Mouse (Mus musculus) hematopoietic stem cell, adult 5-6 weeks (primary cell): ENCODE results near the gene Umad1. TPM values are rescaled to one million over a fixed set of nuclear protein-coding genes. Genes with fewer than 3 reads are reported as not detected.

Source experiments
- ATAC-seq, 2 experiments: fragments of 125-278 bp in 1 of 2; replicated peaks in 1 of 2; 2 replicates each; pipeline ENCODE4 v1.8.0; 2016 to 2017; ENCODE audit warnings: inconsistent platforms in 2 of 2, mild to moderate bottlenecking in 2 of 2, moderate number of reproducible peaks in 2 of 2, low read depth in 1 of 2, moderate TSS enrichment in 1 of 2; ENCODE audit not compliant: low FRiP score in 2 of 2, poor library complexity in 2 of 2, severe bottlenecking in 2 of 2, insufficient read depth in 1 of 2, low TSS enrichment in 1 of 2
- total RNA-seq: library from RNA; stranded (forward); fragments of 172-1452, 232-1000 nt; gene quantifications from 2 replicates; pipeline ENCODE4 v1.2.3, GENCODE M21; 2017

The Umad1 gene
- total RNA-seq: 7.3 and 9.5 TPM in 2 replicates

DNA sequence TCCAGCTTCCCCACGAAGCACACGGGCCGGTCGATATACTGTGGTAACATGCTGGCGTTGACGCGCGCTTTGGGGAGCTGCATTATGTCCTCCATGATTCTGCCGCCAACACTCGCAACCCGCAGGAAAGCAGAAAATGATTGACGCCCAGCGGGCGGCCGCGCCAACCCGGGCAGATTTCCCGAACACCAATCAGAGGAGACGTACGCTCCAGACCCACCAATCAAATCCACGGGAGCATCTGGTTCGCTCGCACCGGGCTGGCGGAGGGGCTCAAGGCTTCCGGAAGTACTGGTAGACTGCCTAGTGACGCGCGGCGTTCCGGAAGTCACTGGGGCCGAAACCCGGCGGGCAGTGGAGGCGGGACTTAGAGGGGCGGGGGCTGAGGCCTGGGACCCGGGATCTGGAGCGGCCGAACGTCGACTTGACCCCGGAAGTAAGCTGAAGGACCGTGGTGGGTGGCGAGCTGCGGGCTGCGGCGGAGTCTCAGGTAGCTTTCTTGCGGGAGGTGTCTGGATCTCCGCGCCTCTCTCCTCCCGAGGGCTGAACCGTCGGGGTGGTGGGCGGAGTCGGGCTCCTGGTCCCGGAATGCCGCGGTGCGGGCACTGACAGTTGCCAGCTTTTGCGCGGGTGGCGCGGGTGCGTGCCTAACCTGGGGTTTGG lies at the start of gene Umad1, which contains the start of the genes Rpa3 and Gm45062:
Umad1 (plus strand) TSS at position 285 of the 663 bp plus-strand sequence.
Rpa3 (minus strand) TSS at position 170 of the 663 bp plus-strand sequence.
Gm45062 (plus strand) TSS at position 447 of the 663 bp plus-strand sequence.
- ATAC-seq: peak; percentile 99

DNA sequence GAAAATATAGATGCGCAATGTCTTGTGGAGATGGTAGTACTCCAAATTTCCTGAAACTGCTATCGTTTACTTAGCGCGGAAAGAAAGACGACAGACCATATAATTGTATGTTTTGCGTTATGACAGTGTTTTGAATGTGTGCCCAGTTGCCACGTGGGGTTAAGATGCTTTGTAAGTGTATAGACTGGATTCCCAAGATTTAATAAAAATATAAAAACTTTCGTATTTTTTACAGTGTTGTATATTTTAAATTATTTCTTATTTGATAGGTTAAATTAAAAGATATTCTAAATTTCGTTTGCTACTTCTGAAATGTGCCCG lies 49.3 kb upstream of the Umad1 start:
- peak in 1 of 2 experiments; percentile 8; a peak in 1 of 4 replicates for ATAC-seq

DNA sequence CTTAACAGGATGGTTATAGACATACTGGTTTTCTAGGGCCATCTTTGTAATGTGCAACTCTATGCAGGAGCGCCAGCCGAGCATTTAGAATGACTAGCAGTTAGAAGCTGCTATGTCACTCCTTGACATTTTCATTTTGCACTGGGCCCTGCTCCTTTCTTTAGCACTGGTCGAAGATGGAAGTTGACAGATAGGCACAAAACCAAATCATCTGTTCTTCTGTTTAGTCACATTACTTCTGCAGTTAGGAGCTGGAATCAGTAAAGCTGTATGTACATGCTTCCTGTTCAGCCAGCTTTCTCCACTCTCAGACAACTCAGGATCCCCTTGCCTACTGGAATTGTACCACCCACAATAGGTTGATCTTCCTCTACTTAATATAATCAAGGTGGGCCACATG lies 48.4 kb upstream of the Umad1 start:
- no peak for ATAC-seq

DNA sequence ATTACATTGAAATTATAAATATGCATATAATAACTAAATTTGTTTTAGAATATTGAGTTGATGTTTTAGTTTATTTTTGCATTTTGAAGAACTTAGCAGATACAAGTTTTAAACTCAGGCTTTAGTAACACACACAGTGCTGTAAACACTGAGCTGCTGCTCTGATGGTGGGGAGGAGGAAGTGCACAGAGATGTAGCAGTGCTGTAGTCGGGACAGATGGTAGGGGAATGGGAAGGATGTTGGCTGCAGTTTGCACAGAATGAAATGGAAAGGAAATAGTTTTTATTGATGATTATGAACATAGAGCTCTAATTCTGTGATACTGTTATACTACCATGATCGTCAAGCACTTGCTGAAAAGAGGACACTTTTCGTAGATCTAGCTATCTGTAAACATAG lies 32.1 kb upstream of the Umad1 start:
- no peak for ATAC-seq

DNA sequence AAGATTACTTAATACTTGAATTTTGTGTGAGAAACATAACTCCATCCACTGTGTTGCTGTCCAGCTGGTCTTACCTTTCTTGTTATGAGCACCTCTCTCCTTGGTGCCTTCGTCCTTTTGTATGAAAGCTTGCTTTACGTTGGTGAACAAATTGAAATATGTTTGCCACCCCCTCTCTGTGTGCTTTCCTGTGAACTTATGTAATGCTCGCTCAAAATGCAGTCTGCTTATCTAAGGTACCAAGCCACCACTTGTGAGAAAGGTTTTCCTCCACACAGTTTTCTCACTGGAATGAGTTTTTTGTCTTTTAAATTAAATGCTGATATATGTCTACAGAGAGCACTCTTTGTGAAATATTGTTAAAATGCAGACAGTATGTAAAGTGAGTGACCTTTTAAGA lies 30.5 kb upstream of the Umad1 start:
- ATAC-seq: no peak

DNA sequence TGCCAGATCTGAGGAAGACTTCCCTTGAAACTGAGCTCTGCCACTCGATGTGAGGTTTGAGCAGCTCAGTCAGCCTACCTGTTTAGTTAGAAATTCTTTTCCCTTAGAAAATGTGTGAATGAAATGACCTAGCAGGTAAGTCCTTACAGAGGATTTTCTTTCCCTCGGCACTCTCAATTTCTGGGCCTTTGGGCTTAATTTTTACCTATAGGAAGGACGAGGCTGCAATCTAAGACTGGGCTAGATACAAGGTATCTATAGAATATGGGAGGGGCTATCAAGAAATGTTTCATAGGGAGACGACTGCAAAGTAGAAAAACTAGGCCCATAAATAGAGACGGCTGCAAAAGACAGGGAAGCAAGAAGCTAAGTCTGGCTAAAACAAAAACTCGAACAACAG lies 772 bp upstream of the Umad1 start:
- no peak for ATAC-seq

DNA sequence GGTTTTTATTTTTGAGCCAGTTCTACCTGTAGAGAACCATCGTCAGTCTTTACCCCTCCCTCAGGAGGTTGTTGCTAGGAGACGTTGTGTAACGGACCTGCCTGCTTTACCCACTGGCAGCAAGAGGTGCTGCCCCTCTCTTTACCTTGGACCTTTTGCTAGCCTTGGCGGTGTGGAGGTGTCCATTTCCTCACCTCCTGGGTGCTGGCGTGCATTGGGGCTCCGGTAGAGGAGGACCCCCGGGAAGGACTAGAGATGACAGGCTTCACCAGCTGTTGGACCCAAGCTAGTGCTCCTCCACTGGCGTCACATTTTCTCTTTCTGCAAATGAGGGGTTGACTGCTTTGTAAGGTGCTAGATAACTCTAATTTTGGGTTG lies 568 bp downstream of the Umad1 start:
- ATAC-seq: peak in 1 of 2 experiments; percentile 12; a peak in 2 of 4 replicates

DNA sequence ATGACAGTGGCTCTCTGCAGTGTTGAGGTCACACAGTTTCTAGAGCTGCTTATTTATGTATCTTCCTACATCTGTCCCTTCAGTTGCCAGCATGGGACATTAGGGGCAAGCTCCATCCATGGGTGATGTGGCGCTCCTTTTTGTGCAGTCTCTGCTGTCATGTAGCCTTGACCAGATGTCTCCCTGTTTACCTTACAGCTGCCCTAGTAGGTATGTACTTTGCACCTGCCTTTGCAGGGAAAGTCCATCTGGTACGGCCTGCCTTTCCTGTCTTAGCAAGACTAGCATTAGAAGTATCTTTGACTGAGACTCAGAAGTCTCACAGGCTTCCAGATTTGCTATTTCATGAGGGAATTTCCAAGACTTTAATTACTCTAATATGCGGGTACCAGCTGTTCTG lies 12.0 kb downstream of the Umad1 start:
- ATAC-seq: no peak

DNA sequence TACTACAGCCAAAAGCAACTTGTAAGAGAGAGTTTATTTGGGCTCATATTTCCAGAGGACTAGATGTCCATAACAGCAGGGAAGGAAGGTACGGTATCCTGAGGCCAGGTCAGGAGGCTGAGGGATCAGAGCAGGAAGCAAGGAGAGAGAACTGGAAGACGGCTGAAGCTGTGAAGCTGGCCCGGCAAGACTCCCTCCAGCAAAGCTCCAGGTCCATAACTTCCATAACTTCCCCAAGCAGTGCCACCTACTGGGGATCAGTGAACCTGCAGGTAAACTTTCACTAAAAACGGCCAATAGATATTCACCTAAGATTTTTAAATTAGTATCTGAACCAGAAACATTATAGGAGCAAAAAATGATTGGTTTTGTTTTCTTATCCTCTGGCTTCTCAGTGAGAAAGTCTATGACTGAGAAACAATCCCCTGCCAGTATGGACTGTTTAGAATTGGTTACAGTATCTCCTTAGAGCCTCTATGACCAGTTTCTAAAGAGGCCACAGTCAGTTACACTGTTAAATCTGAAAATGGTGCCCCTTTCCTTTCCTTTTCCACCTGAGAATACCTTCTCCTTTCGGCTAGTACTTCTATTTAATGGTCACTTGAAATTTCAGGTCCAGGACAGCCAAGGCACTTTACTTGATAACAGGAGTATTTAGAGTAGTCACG lies 15.4 kb downstream of the Umad1 start:
- ATAC-seq: peak; percentile 85 to 93

DNA sequence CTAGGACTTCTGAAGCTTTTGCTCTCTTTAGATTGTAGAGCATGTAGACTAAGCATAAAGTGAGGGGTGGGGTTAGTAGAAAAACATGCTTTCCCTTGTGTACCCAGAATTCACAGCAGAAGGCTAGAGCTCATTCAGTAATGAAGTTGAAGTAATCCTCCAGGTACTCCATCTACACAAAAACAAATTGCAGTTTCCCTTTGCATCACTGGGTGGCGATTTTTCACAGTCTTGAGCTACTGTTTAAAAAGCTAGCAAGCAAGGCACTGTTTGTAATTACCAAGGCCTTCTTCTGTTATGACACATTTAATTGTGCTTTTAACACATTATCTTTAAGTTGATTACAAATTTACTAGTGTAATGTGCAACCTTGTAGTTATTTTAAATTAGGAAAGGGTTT lies 16.0 kb downstream of the Umad1 start:
- peak; percentile 82 to 84; a peak in 3 of 4 replicates for ATAC-seq

DNA sequence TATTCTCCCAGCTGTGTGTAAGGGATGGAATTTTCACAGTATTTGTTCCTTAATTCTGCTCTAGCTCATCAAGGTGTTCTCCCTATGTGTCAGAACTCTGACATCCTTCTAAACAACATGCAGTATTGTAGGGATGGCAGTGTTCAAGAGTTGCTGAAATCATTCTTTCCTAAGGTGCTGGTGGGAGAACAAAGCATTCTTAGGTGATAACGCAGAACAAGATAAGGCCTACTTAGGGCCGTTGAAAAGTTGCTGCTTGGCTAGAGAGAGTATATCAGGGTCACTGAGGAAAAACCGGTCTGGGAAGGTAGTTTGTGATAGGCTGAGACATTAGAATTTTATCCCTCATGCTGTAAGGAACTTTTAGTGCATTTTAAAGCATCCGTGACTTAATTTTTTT lies 17.3 kb downstream of the Umad1 start:
- no peak for ATAC-seq

DNA sequence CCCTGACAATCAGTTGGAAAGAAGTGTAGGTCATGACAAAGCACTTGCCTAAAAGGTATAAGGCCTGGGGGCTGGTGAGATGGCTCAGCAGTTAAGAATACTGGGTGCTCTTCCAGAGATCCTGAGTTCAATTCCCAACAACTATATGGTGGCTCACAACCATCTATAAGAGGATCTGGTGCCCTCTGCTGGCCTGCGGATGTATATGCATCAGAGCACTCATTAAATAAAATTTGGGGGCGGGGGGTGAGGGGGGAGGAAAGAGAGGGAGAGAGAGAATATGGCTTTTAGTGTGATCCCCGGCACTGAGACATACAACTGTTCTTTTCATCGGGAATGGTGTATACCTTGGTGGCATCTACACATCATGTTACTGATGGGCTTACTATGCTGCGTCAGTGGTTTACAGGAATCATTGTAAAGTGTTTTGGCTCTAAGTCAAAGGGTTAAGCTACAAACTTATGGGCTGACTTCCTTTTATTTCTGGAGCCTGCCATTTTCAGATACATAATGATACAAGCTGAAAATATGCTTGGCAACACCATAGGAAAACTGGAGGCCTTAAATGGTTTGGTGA lies 19.4 kb downstream of the Umad1 start:
- ATAC-seq: peak in 1 of 2 experiments; percentile 43; a peak in 1 of 4 replicates

DNA sequence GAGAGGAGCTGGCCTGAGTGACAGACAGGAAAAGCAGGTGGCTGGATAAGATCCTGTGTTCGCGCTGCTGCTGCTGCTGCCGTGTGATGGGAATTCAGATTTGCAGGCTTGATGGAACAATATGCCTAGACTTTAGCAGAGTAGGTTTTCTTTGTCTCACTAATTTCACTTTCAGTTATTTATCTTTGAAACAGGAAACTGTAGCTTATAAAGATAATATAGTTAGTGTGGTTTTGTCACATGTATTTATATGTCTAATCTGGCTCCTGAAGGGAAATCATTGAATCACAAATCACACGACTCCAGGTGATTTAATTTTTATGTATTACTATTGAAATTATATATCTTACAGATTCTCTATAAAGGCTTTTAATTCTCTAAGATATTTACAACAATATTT lies 24.2 kb downstream of the Umad1 start:
- ATAC-seq: no peak

DNA sequence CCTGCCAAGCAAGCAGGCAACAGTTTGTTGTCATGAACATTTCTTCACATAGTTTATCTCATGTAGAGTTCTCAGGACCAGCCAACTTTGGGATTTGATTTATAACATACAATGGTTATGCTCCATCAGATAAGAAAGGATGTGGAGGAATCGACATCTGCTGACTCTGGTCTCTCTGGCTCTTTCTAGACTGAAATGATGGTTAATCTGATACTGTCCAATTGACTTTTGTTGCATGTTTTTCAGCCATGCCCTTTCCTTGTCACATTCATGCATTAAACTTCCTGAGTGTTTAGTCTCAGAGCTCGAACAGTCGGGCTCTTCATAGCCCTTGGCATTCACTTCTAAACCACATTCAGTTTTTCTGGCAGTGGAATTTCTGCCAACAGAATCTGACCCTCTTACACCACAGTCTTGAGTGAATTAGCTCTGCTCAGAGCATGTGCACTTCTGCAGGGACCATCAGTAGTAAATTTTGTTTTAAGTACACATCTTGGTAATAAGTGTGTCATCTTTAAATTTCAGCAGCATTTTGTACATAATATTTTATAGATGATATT lies 26.4 kb downstream of the Umad1 start:
- peak; percentile 23 to 47; a peak in 2 of 4 replicates for ATAC-seq

DNA sequence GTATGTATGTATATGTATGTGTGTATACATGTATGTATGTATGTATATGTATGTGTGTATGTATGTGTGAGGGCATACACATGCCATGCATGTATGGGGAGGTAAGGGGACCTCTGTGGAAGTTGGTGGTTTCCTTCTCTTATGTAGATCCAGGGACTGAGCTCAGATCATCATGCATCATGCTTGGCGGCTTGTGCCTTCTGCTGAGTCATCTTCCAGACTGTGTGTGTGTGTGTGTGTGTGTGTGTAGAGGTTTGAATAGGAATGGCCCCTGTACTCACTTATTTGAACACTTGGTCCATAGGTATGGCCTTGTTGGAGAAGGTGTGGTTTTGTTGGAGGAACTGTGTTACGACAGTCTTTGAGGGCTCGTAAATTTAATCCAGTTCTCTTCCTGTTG lies 27.1 kb downstream of the Umad1 start:
- peak; percentile 17 to 26; a peak in 1 of 4 replicates for ATAC-seq

DNA sequence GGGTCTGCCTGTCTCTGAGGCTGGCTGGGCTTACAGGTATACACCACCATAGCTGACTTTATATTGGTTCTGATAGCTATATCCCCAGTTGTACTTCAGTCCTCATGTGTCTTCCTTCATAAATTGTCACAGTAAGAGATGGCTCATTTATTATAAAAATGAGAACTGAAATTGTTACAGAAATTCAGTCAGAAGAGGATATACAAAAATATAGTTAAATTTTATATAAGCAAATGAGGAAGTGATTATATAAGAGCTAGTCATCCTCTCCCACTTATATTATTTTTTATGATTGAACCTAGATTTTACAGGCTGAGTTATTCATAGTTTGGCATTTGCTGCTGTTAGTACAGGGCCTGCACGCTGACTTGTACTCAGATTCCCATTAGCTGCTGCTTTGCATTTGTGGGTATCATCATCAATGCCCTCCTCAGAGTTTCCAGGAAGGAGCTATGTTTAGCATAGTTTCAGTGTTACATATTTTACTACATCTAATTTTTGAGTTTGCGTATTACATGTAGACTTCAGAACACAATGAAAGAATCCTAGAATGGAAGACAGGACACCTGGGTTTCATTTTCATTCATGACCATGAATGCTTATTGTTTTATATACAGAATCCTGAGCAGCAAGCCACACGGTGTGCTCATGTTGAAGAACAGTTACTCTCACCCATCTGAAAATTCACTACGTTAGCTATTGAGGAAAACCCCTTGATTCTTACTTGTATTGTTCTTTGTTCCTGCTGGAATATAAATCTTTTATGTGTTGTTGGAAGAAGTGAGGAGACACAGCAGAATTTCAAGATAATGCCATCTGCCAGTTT lies 29.9 kb downstream of the Umad1 start:
- ATAC-seq: no peak

DNA sequence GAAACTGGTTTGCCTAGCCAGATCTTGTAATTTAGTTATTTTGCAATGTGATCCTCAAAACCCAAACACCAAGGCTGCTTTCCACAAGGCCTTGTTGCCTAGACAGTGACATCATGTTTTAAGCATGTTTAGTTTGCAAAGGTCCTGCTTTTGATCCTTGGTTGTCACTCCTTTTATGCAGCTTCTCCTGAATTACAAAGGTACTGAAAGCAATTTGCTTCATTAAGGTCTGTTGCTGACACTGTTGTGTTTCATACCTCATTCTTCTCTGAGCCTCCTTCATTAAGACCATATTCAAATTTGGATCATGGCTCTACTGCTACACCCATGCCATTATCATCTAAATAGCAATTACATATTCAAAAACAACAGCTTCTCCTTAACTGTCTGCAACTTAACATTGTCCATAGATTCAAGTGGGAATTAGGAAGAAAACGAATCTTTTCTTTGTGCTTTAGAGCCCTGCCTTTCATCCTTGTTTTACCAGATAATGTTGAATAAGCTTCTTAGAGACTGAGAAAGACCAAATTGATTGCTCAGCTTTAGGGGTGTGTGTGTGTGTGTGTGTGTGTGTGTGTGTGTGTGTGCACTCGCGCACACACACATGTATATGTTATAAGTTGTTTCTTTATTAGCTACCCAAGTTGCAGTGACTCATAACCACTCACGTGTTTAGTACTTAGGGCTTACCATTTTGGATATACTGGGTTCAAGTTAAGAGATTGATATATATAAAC lies 35.1 kb downstream of the Umad1 start:
- ATAC-seq: no peak
